Mouse (Mus musculus) heart, postnatal 36 days (tissue): ENCODE measurements around the gene Cd28. TPM values are rescaled to one million over a fixed set of nuclear protein-coding genes. Genes with fewer than 3 reads are reported as not detected.
"Not testable (repeated sequence)": the region's sequence is repeated elsewhere in the genome, so short reads cannot be mapped to it uniquely, and the experiment has no call there.

ENCODE experiments used
- DNase-seq, 2 experiments: peaks; one replicate each; pipeline ENCODE4 v3.0.0; 2021 to 2022
- intact Hi-C: fragments of 180-260 bp; cut with DNase I; formaldehyde crosslinking; loops from one replicate; pipeline ENCODE4 v1.15.1; 2025
- total RNA-seq, 2 experiments: library from RNA; stranded (reverse); gene quantifications; 2 replicates each; pipeline ENCODE4 v1.2.3; 2021

The Cd28 gene
- total RNA-seq, 2 experiments from 2014 or later = 9.5 to 13.2 TPM

DNA sequence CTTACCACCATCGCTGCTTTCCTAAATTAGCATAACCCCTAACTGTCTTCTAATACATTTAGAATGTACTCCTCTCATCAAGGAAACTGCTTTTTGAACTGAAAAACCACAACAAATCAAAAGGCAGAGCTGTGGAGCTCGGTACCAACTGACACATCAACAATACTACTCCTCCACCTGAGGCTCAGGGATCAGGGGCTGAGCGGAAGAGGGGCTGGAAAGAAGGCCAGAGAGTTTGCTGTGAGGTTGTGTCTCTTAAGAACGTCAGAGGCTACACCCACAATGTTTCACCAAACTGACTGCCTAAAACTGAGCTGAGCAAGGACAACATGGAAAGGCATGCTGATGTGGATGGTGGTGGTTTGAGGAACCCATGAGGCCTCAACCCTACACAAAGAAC, 65.1 kb downstream of the Cd28 start:
- DNase-seq = no peak
- intact Hi-C loops = no loop called here

- intact Hi-C loops = loop anchor here (2.0 kb wide), 1 partner anchor 15 kb away; no protein-coding TSS in a partner anchor
- no peak for DNase-seq
Observed at GRCm38 (mm10) chr1:60793717-60794116, 77.1 kb downstream of the Cd28 start.

DNA sequence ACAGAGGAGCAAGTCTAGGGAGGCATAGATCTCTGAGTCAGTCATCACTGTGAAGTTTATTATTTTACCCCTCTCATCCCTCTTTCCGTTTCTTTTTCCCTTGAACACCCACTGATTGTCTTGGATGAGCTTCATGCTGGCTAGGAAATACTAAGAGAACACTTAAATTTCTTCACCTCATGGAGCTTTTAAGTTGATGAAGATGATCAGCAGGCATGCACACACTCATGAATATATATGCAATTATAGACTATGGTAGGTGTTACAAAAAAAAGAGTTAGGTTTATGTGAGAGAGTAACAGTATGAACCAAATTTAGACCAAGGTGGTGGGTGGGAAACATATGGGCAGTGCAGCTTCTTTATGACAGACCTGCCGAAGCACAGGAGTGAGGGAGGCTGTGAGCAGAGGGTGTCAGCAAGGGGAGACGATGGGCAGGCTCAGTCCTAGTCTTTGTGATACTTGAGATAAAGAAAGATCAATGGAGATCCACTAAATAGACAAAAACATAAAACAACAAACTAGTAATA, 79.1 kb downstream of the Cd28 start:
- no peak for DNase-seq
- intact Hi-C loops = no loop called here

DNA sequence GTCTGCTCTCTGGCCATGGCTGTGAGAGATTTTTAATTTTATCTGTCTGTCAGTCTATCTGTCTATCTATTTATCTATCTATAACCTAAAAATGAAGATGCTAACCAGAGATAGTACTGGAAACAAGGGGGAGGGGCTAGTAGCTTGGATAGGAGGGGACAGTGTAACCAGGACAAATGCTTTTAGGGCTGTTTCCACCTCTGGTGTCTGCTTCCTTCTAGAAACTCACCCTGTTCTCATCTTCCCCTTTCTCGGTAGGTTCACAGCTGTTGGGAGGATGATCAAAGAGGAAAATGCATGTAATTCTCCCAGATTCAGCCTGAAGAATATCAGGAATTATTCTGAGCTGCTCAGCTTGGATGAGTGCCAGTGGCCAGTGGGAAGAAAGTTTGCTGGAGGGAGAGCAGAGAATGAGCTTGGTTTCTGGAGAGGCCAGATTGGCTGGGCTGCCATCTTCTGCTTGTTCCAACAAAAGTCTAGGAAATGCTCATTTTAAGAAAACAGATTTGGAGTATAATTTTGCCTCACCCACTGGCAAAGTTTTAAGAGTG, 83.3 kb downstream of the Cd28 start:
- no peak for DNase-seq
- intact Hi-C loops = no loop called here

DNA sequence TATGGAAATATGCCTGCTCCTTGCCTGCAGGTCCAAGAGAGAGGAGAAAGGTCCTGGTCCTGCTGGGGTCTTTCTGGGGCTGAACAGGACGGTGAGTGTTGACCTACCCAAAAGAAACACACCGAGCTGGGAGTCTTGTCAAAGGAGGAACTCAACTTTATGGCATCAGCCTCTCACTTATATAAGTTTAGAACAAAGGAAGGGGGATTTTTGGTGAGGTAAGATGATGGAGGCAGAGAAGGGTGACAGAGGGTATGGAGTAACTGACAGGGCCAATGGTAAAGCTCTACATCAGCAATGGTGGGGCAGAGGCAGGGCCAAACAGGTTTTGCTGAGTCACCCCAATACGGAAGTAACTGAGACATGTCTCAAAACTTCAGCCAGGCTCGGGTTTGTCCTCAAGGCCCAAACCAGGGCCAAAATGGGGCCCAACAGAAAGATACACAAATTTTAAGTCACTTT, 84.6 kb downstream of the Cd28 start:
- intact Hi-C loops = no loop called here
- no peak for DNase-seq

DNA sequence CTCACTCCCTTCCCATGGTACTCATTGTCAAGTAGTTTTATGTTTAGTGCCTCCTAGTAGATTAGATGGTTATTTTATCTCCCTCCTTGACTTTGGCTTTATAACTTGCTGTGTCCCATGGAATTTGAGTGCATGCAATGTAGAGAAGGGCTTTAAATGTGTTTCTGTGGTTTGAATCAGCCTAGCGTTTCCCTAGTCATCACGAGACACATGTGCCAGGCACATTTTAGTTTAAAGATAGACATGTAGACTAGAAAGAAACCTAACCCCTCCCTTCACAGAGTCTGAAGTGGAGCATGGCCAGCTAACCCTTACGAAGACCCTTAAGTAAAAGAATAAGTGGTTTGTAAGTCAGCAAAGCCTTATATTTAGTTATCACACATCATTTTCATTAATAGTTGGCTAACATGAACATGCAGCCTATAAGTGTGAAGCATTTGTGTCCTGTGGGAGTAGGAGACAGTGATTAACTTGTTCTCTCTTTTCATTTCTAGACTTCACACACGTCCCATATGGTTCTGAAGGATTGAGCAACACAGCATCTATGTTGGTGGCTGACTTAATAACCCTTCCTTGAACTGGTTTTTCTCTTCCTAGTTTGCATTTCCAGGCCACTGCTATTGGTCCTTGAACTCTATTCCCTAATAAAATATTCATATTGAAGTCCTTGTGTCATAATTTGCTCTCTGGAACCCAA, 86.7 kb downstream of the Cd28 start:
- DNase-seq = no peak
- intact Hi-C loops = no loop called here

GRCm38 (mm10) chr1:60803825-60804696, 87.5 kb downstream of the Cd28 start:
- DNase-seq = no peak
- intact Hi-C loops = no loop called here

- intact Hi-C loops = loop anchor here (5.0 kb wide), 1 partner anchor 58 kb away; no protein-coding TSS in a partner anchor
- no peak for DNase-seq
Observed at GRCm38 (mm10) chr1:60805178-60805577, 88.6 kb downstream of the Cd28 start.

DNA sequence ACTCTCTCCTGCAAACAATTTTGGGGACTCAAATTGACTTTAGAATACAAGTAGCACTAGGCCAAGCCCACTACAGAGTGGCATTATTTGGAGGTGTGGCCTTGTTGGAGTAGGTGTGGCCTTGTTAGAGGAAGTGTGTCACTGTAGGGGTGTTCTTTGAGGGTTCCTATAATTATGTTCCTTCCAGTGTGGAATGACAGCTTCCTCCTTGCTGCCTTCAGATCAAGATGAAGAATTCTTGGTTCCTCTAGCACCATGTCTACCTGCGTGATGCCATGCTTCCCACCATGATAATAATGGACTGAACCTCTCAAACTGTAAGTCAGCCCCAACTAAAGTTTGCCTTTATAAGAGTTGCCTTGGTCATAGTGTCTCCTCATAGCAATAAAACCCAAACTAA, 91.1 kb downstream of the Cd28 start:
- no peak for DNase-seq
- intact Hi-C loops = loop anchor here (5.0 kb wide), 1 partner anchor 60 kb away; no protein-coding TSS in a partner anchor

DNA sequence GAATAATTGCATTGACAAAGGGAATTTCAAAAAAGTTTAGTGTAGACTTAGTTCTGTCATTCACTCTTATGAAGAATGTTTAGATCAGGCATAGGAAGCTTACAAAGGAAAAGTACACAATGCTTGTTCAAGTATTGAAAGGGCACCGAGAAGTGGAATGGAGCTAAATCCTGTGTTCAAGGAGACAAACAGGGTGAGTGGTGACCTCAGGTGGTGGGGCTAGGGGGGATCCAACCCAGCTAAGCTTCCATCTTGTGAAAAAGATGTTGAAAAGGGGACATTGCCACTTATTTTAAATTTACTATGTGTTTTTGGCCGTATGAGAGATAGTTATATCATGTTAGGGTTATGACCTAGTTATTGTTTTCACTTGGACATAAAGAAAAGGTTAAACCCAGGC, 91.9 kb downstream of the Cd28 start:
- DNase-seq = no peak
- intact Hi-C loops = loop anchor here (5.0 kb wide), 1 partner anchor 61 kb away; no protein-coding TSS in a partner anchor

DNA sequence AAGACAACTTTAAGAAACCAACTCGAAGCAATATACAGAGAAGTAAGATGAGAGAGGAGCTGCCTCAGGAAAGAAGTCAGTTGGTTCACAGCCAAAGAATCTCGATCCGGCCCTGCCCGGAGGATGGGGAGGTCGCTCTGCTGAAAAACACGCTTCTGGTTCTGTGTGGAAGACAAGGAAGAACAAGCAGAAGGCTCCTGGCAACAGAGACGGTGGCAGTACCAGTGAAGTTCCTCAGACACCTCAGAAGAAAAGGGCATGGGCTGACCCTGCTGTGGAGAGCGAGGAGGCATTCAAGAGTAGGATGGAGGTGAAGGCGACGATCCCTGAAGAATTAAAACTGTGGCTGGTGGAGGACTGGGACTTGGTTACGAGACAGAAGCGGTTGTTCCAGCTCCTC, 92.6 kb downstream of the Cd28 start:
- peak; percentile 32 to 46 for DNase-seq
- intact Hi-C loops = loop anchor here (5.0 kb wide), 1 partner anchor 62 kb away; no protein-coding TSS in a partner anchor

DNA sequence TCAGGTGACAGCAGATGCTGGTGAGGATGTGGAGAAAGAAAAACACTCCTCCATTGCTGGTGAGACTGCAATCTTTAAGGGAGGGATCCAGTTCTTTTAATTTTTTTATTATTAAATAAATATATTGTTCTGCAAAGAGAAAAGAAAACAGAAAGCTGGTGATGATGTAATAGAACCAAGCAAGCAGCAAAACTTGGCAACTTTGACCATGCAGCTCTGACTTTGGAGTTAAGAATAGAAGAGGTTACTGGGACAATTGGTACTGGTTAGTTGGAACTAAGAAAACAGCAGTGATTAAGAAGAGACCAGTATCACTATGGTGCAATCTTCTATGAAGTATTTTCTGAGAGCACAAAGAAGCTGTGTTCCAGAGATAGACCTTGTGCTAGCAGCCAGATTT, 94.2 kb downstream of the Cd28 start:
- no peak for DNase-seq
- intact Hi-C loops = loop anchor here (5.0 kb wide), 2 partner anchors 46 to 199 kb away; no protein-coding TSS in a partner anchor

GRCm38 (mm10) chr1:60811998-60812397, 95.4 kb downstream of the Cd28 start:
- intact Hi-C loops = loop anchor here (5.0 kb wide), 2 partner anchors 45 to 200 kb away; no protein-coding TSS in a partner anchor
- DNase-seq = no peak

- intact Hi-C loops = loop anchor here (5.0 kb wide), 2 partner anchors 44 to 201 kb away; no protein-coding TSS in a partner anchor
- DNase-seq = no peak
Observed at GRCm38 (mm10) chr1:60813411-60813810, 96.8 kb downstream of the Cd28 start.

- DNase-seq = no peak
- intact Hi-C loops = no loop called here
Observed at GRCm38 (mm10) chr1:60815912-60816311, 99.3 kb downstream of the Cd28 start.

DNA sequence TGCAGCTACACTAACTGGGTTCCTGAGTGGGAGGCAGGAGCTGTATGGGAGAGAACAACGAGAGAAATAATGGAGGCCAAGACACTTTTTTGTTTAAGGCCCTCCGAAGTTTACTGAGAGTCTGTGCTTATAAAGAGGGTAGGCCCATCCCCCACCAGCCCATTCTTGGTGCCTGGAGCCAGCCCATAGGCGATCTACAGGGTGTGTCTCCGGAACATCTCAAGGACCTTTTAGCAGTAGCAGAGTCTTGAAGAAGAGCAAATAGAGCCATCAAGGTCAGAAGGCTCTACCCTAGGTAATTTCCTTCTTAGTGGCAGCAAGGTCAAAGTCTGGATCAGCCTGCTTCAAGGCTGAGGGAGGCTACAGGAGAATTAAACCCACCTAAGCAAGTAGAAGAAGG, 101.9 kb downstream of the Cd28 start:
- intact Hi-C loops, DNase-seq: not testable (repeated sequence)

DNA sequence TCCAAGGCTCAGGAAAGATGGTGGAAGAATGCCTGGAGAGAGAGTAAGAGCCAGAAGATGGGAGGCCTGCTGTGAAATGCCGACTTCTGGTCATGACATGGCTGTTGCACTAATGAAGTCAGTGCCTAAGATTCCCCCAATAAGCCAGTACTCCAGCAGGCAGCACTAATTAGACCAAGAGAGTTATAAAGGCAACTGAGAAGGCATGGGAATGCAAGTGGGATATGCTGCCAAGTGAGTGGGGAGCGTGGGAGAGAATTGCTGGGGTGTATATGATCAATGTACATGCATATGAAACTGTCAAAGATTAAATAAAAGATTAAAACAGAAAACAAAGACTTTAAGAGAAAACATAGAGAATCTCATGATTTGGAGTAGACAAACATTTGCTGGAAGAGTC, 103.4 kb downstream of the Cd28 start:
- intact Hi-C loops = loop anchor here (10.0 kb wide), 1 partner anchor 105 kb away; the partner anchor contains the start of gene Cd28
- no peak for DNase-seq

- no peak for DNase-seq
- intact Hi-C loops = loop anchor here (10.0 kb wide), 1 partner anchor 106 kb away; the partner anchor contains the start of gene Cd28
Observed at GRCm38 (mm10) chr1:60820981-60821380, 104.4 kb downstream of the Cd28 start.

- intact Hi-C loops = loop anchor here (10.0 kb wide), 1 partner anchor 107 kb away; the partner anchor contains the start of gene Cd28
- DNase-seq = no peak
Observed at GRCm38 (mm10) chr1:60821590-60821989, 105.0 kb downstream of the Cd28 start.
